Mouse (Mus musculus) bone marrow, adult 2 months (tissue): ENCODE results near the gene Lmbr1.

ENCODE experiments used
- CTCF ChIP-seq: fragments of 200-500 bp; IDR thresholded peaks from 2 replicates; pipeline ENCODE4 v1.5.1; 2011; ENCODE audit warnings: low read length, control low read depth; ENCODE audit not compliant: control insufficient read depth, insufficient read depth
- POLR2A ChIP-seq: fragments of 200-500 bp; IDR thresholded peaks from 2 replicates; pipeline ENCODE4 v1.6.1; 2011; ENCODE audit warnings: low read depth, mild to moderate bottlenecking, control low read depth, low read length, borderline replicate concordance; ENCODE audit not compliant: control insufficient read depth

GRCm38 (mm10) chr5:29244769-29245168, 133.4 kb downstream of the Lmbr1 start:
- TF ChIP-seq CTCF (no peak), POLR2A (no peak)
